Mouse (Mus musculus) ES-Bruce4 (cell line): Measurements from ENCODE around the gene Derl3.

Experiments
- CTCF ChIP-seq: IDR thresholded peaks from one replicate; pipeline ENCODE4 v1.8.1; 2011; ENCODE audit warnings: low read depth, low read length
- EP300 ChIP-seq: IDR thresholded peaks from 2 replicates; pipeline ENCODE4 v1.6.1; 2011; ENCODE audit warnings: low read depth, low read length; ENCODE audit not compliant: insufficient read depth
- POLR2A ChIP-seq: IDR thresholded peaks from one replicate; pipeline ENCODE4 v1.8.1; 2011; ENCODE audit warnings: low read length; ENCODE audit not compliant: insufficient read depth

DNA sequence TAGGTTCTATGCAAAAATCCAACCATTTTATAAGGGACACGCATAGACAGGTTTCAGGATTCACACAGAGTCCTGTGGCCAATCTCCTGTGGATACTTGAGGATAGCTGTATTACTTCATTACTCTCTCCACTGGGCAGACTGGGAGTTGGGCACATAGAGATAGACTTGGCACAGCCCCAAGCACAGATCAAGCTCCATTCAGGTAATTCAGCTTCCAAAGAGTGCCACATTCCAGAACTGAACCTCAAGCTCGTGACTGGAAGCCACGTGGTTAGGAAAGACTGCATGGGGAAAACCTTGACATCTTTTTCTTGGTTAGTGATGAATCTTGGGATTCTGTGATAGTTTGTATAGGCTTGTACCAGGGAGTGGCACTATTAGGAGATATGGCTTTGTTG, 14.4 kb upstream of the Derl3 start:
- TF ChIP-seq CTCF, result no peak
- no peak for TF ChIP-seq POLR2A
- TF ChIP-seq EP300, result no peak
